Mouse (Mus musculus): ENCODE data around the gene Recql. TPM values are rescaled to one million over a fixed set of nuclear protein-coding genes. Genes with fewer than 3 reads are reported as not detected.

Gene Recql
- total RNA-seq, 2 experiments from 2014 or later, result 19.9 to 27.6 TPM

Other genes with a start within 250 kb of the Recql start
- gene Slco1a6, start 178.6 kb downstream of the Recql start, total RNA-seq (2021), result 1 to 10 TPM in 1 of 2 experiments, under 1 TPM in 1; 0.69 to 1.2 TPM
- gene Iapp, start 88.7 kb downstream of the Recql start, total RNA-seq (2021), result not detected
- not detected for gene Slco1a5, start 64.1 kb downstream of the Recql start, total RNA-seq (2021)
- gene Pyroxd1, start 41.4 kb downstream of the Recql start, total RNA-seq (2021), result 10 to 100 TPM; 12.9 to 15.4 TPM
- gene Golt1b, start 134 bp upstream of the Recql start, total RNA-seq (2021), result 10 to 100 TPM; 29.4 to 31.6 TPM
- 1 to 10 TPM in 1 of 2 experiments, under 1 TPM in 1; 0.77 to 1.6 TPM for gene Spx, start 26.4 kb upstream of the Recql start, total RNA-seq (2021)
- gene Gys2, start 86.0 kb upstream of the Recql start, total RNA-seq (2021), result under 1 TPM; 0.22 to 0.31 TPM
- 100 to 1,000 TPM; 502 to 563 TPM for gene Ldhb, start 120.9 kb upstream of the Recql start, total RNA-seq (2021)
- gene Kcnj8, start 184.5 kb upstream of the Recql start, total RNA-seq (2021), result 1 to 10 TPM; 1.5 to 1.6 TPM